Mouse (Mus musculus) limb, embryonic 11.5 days (tissue): Measurements from ENCODE around the gene Zdhhc19. TPM values are rescaled to one million over a fixed set of nuclear protein-coding genes. Genes with fewer than 3 reads are reported as not detected.

ENCODE experiments used
- ATAC-seq: fragments of 200-750 bp; cut with Nextera tagmentation; 2 replicates; pipeline ENCODE4 v1.8.0; 2017; ENCODE audit warnings: low read depth; ENCODE audit not compliant: insufficient number of reproducible peaks, low FRiP score, low TSS enrichment
- DNase-seq: peaks from one replicate; pipeline ENCODE4 v3.0.0-alpha.2; 2015; ENCODE audit warnings: low spot score
- H3K27ac ChIP-seq: fragments of 300-500 bp; sonication (generic); replicated peaks from 2 replicates; pipeline ENCODE4 v1.5.1; 2014; ENCODE audit warnings: low read depth, mild to moderate bottlenecking, low read length
- H3K27me3 ChIP-seq: fragments of 300-500 bp; sonication (generic); 2 replicates; pipeline ENCODE4 v1.6.1; 2014; ENCODE audit warnings: mild to moderate bottlenecking, low read length, mixed read lengths; ENCODE audit not compliant: control insufficient read depth, insufficient read depth
- H3K36me3 ChIP-seq: fragments of 300-500 bp; sonication (generic); 2 replicates; pipeline ENCODE4 v1.6.1; 2014; ENCODE audit warnings: mild to moderate bottlenecking, low read length, moderate library complexity, mixed read lengths; ENCODE audit not compliant: control insufficient read depth, insufficient read depth
- H3K4me1 ChIP-seq: fragments of 300-500 bp; sonication (generic); 2 replicates; pipeline ENCODE4 v1.6.1; 2014; ENCODE audit warnings: low read length, mixed read lengths; ENCODE audit not compliant: control insufficient read depth, insufficient read depth
- H3K4me2 ChIP-seq: fragments of 300-500 bp; sonication (generic); 2 replicates; pipeline ENCODE4 v1.6.1; 2014; ENCODE audit warnings: low read depth, mild to moderate bottlenecking, moderate library complexity; ENCODE audit not compliant: severe bottlenecking
- H3K4me3 ChIP-seq: fragments of 300-500 bp; sonication (generic); 2 replicates; pipeline ENCODE4 v1.5.1; 2014; ENCODE audit warnings: low read depth, low read length
- H3K9ac ChIP-seq: fragments of 300-500 bp; sonication (generic); 2 replicates; pipeline ENCODE4 v1.6.1; 2014; ENCODE audit warnings: mild to moderate bottlenecking, low read length
- H3K9me3 ChIP-seq: fragments of 300-500 bp; sonication (generic); 2 replicates; pipeline ENCODE4 v1.6.1; 2016; ENCODE audit warnings: low read length; ENCODE audit not compliant: control insufficient read depth
- WGBS: fragments of 180-500 bp; shearing (Covaris S2); extraction: QIAGEN DNeasy Blood & Tissue Kit; methylation state at CpG from one replicate; pipeline ENCODE4 v1.1.7; 2014; 5-methylcytosine and 5-hydroxymethylcytosine counted together
- polyA plus RNA-seq: library from polyadenylated mRNA; unstranded; fragments of >200 nt; fragmentation: Nextera tagmentation; extraction: Ambion mirVana; gene quantifications from 2 replicates; pipeline ENCODE4 v1.2.1, GENCODE M21; 2014

Zdhhc19 gene
- polyA plus RNA-seq, 1 experiment from 2014 or later, result not detected

DNA sequence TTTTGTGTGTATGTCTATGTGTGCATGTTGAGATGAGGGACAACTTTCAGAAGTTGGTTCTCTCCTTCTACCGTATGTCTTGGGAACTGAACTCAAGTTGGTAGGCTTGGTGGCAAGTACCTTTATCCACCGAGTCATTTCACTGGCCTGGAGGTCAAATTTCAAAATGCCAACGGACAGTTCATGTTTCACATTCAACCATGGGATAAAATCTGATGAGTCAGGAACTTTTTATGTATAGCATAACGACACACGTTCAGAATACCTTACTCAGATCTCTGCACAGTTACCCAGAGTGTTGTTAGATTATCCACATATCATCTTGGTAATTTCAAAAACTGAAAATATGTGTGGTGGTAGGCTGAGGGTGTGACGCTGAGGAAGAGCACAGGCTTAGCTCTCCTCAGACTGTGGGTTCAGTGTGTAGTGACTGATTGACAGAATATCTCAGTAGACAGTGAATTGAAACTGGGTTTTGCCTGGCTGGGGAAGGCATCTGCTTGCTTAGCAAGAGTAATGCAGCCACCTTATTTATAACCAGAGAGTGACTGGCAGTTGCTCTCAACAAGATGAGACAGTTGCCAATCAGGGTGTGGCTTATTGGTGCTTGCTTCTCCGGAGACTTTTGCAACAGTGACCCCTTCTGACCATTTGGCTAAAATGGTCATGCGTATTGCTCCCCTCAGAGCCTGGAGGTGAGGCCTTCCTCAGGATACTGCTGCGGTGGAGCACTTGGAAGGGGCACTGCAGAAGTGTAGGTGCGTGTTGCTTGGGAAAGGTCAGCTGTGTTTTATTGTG lies 38.3 kb upstream of the Zdhhc19 start:
- Histone ChIP-seq H3K4me1 (peaks cover 6% of the 10 kb centered on the region; the same call in 1 of the 2 replicates), H3K27ac (no peak overlapping the region), H3K4me2 (no peak overlapping the region), H3K27me3 (no peaks in the 10 kb centered on the region), H3K9me3 (no peaks in the 10 kb centered on the region), H3K4me3 (no peak overlapping the region), H3K36me3 (no peaks in the 10 kb centered on the region; the same call in 1 of the 2 replicates), H3K9ac (no peak overlapping the region)
- ATAC-seq (no peak), DNase-seq (peak; percentile 61)
- WGBS, result 58% methylated on average over 10 of the region's 10 CpGs

DNA sequence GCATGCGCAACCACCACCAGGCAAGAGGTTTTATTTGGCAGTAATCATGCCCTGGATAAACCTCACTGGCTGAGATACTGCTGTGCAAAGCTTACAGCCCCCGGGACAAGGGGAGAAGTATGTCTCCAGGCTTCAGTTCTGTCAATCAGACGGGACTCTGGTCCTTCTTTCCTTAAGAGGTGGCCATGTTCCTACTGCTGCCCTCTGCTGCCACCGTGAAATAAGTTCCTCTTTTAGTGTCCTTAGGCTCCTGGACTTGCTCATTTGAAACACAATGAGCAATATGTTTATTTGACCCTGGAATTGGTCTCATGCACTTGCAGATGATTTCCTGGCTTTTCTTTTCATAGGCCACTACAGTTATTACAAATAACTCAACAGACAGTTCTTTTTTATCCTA lies 35.5 kb upstream of the Zdhhc19 start:
- H3K4me3 ChIP-seq, result no peak overlapping the region
- no peak overlapping the region for H3K27ac ChIP-seq
- no peaks in the 10 kb centered on the region for H3K36me3 ChIP-seq
- WGBS, result 62% methylated on average over 4 of the region's 4 CpGs
- H3K27me3 ChIP-seq, result no peaks in the 10 kb centered on the region
- H3K4me2 ChIP-seq, result no peak overlapping the region
- DNase-seq, result no peak
- no peaks in the 10 kb centered on the region for H3K4me1 ChIP-seq
- no peak for ATAC-seq
- H3K9ac ChIP-seq, result no peak overlapping the region
- H3K9me3 ChIP-seq, result no peaks in the 10 kb centered on the region

DNA sequence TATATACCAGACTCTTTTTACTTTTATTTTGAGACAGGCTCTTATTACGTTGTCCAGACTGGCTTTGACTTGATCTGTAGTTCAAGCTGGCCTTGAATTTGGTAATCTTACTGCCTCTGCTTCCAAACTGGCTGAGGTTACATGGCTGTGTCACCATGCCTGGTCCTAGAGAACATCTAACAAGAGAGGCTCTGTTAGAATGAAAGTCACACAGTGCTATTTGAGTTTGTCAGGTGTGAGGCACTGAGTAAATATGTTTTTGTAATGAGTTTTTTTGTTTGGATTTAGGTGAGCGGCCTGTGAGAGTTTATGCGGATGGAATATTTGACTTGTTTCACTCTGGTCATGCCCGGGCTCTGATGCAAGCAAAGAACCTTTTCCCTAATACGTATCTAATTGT lies 34.4 kb upstream of the Zdhhc19 start:
- DNase-seq (no peak), ATAC-seq (no peak)
- Histone ChIP-seq H3K4me2 (no peak overlapping the region), H3K9ac (no peak overlapping the region), H3K27me3 (no peaks in the 10 kb centered on the region), H3K27ac (no peak overlapping the region), H3K9me3 (no peaks in the 10 kb centered on the region), H3K4me3 (no peak overlapping the region), H3K4me1 (no peaks in the 10 kb centered on the region), H3K36me3 (no peaks in the 10 kb centered on the region)
- 94% methylated on average over 5 of the region's 5 CpGs for WGBS

DNA sequence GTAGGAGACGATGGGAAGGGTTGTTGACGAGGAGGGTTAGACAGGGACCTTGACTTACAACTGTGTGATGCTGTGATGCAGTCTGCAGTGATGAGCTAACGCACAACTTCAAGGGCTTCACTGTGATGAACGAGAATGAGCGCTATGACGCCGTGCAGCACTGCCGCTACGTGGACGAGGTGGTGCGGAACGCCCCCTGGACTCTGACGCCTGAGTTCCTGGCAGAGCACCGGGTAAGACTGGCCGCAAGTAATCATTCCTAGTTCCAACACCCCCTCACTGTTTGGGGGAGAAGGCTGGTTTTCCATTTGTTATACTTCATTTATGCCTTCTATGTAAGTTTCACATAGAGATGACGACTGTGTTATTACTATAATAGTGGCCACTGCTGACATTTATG lies 33.1 kb upstream of the Zdhhc19 start:
- 92% methylated on average over 16 of the region's 16 CpGs for WGBS
- Histone ChIP-seq H3K27ac (no peak overlapping the region), H3K4me3 (no peak overlapping the region), H3K9ac (no peak overlapping the region), H3K27me3 (no peaks in the 10 kb centered on the region), H3K36me3 (no peaks in the 10 kb centered on the region), H3K9me3 (no peaks in the 10 kb centered on the region), H3K4me1 (no peaks in the 10 kb centered on the region), H3K4me2 (no peak overlapping the region)
- DNase-seq (no peak), ATAC-seq (no peak)

DNA sequence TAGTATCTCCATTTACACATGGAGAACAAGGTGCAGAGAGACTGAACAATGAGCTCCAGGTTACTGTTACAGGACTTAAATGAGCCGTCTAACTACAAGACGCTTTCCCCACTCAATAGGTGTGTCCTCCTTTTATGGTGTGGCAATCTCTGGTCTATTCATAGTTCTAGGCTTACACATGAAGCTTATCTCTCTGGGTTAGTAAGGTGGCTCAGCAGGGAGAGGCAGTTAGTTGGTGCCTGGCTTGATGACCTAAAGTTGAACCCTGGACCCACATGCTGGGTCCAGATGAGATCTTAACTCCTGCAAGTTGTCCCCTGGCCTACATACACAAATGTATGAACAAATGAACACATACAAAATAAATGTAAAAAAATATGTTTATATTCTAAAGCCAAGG lies 32.6 kb upstream of the Zdhhc19 start:
- no peak overlapping the region for H3K9ac ChIP-seq
- H3K4me1 ChIP-seq, result no peaks in the 10 kb centered on the region
- no peak overlapping the region for H3K27ac ChIP-seq
- H3K4me2 ChIP-seq, result no peak overlapping the region
- ATAC-seq (no peak), DNase-seq (no peak)
- no peak overlapping the region for H3K4me3 ChIP-seq
- no peaks in the 10 kb centered on the region for H3K27me3 ChIP-seq
- H3K9me3 ChIP-seq, result no peaks in the 10 kb centered on the region
- 87% methylated on average over 2 of the region's 2 CpGs for WGBS
- no peaks in the 10 kb centered on the region for H3K36me3 ChIP-seq

DNA sequence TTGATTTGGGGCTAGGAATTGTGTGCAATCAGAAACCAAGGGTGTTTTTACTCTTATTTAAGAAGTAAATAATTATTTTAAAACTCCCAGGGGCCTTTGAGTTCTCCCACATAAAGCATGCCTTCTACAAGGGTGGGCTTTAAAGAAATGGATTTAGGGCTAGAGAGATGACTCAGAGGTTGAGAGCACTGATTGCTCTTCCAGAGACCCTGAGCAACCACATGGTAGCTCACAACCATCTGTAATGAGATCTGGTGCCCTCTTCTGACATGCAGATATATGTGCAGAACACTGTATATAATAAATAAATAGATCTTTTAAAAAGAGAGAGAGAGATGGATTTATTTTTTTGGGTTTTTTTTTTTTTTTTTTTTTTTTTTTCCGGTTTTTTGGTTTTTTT lies 31.2 kb upstream of the Zdhhc19 start:
- no peak for ATAC-seq
- H3K27me3 ChIP-seq, result no peaks in the 10 kb centered on the region
- DNase-seq, result no peak
- H3K9me3 ChIP-seq, result no peaks in the 10 kb centered on the region
- WGBS, result no CpG with 5 or more reads among the region's 1 CpGs
- H3K27ac ChIP-seq, result no peak overlapping the region
- no peak overlapping the region for H3K4me3 ChIP-seq
- no peaks in the 10 kb centered on the region for H3K36me3 ChIP-seq
- H3K9ac ChIP-seq, result no peak overlapping the region
- H3K4me1 ChIP-seq, result no peaks in the 10 kb centered on the region
- no peak overlapping the region for H3K4me2 ChIP-seq

DNA sequence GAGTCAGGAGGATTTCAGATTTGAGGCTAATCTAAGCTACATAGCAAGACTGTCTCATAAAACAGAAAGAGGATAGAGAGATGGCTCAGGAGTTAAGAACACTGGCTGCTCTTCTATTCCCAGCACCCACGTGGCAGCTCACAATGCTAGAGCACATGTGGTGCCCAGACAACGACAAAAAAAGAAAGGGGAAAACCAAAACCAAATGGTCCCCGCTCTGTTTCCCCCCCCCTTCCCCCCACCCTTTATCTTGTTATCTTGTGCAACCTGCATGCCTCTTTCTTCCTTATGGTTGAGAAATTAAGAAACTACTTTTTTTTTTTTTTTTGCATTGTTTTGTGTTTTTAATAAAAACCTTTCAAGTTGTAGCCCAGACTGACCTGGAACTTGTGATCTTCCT lies 27.6 kb upstream of the Zdhhc19 start:
- H3K4me3 ChIP-seq, result no peak overlapping the region
- H3K4me1 ChIP-seq, result no peaks in the 10 kb centered on the region
- H3K9me3 ChIP-seq, result no peaks in the 10 kb centered on the region
- no peak for ATAC-seq
- DNase-seq, result no peak
- WGBS, result 56% methylated on average over 3 of the region's 3 CpGs
- no peak overlapping the region for H3K27ac ChIP-seq
- H3K4me2 ChIP-seq, result no peak overlapping the region
- no peaks in the 10 kb centered on the region for H3K27me3 ChIP-seq
- H3K9ac ChIP-seq, result no peak overlapping the region
- peaks cover 2% of the 10 kb centered on the region; the same call in 1 of the 2 replicates for H3K36me3 ChIP-seq

DNA sequence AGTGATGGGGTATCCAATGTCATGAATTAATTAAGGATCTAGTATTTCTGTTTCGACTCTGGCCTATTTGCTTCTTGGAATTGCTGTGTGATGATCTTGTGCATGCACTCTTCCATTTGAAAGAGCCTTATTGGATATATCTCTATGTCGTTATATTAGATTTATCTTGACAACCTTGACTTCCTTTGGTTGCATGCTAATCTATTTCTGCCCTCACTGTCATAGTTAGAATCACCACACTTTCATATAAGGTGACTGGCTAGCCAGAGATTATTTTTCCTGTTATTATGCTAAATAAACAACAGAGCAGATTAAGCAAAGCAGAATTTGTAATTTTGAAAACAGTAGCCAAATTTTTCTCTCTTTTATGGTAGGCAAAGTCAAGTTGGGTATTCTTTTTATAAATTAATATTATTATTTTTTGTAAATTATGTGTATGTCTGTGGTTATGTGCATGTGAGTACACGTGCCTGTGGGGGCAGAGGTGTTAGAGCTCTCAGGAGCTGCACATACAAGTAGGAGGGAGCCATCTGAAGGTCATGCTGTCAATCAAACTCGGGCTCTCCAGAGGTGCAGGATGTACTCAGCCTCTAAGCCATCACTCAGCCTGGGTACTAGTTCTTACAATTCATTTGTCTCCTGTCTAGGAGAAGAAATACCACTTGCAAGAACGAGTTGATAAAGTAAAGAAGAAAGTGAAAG lies 26.5 kb upstream of the Zdhhc19 start:
- DNase-seq (no peak), ATAC-seq (no peak)
- Histone ChIP-seq H3K27me3 (no peaks in the 10 kb centered on the region), H3K4me3 (no peak overlapping the region), H3K27ac (no peak overlapping the region), H3K9ac (no peak overlapping the region), H3K9me3 (no peaks in the 10 kb centered on the region), H3K36me3 (peaks cover 2% of the 10 kb centered on the region; the same call in 1 of the 2 replicates), H3K4me2 (no peak overlapping the region), H3K4me1 (no peaks in the 10 kb centered on the region)
- 80% methylated on average over 5 of the region's 5 CpGs for WGBS
